Mouse (Mus musculus) hindbrain, embryonic 12.5 days (tissue): ENCODE measurements at regions not wholly inside any gene's neighbourhood (a gene's known extent, or its start where the extent isn't known, plus 50 kb on each side); places are given as distances from the start of the nearest gene placed in this dataset.

ENCODE experiments used
- ATAC-seq: fragments of 200-750 bp; cut with Nextera tagmentation; 2 replicates; pipeline ENCODE4 v1.8.0; 2017; ENCODE audit warnings: moderate TSS enrichment; ENCODE audit not compliant: low FRiP score
- H3K27ac ChIP-seq: fragments of 300-500 bp; sonication (generic); 2 replicates; pipeline ENCODE4 v1.5.1; 2016; ENCODE audit warnings: mild to moderate bottlenecking
- H3K27me3 ChIP-seq: fragments of 300-500 bp; sonication (generic); 2 replicates; pipeline ENCODE4 v1.6.1; 2016; ENCODE audit warnings: mild to moderate bottlenecking
- H3K36me3 ChIP-seq: fragments of 300-500 bp; sonication (generic); 2 replicates; pipeline ENCODE4 v1.6.1; 2016; ENCODE audit warnings: mild to moderate bottlenecking
- H3K4me1 ChIP-seq: fragments of 300-500 bp; sonication (generic); 2 replicates; pipeline ENCODE4 v1.6.1; 2016
- H3K4me2 ChIP-seq: fragments of 300-500 bp; sonication (generic); replicated peaks from 2 replicates; pipeline ENCODE4 v1.6.1; 2016; ENCODE audit warnings: mild to moderate bottlenecking
- H3K4me3 ChIP-seq: fragments of 300-500 bp; sonication (generic); 2 replicates; pipeline ENCODE4 v1.5.1; 2016; ENCODE audit warnings: mild to moderate bottlenecking
- H3K9ac ChIP-seq: fragments of 300-500 bp; sonication (generic); 2 replicates; pipeline ENCODE4 v1.6.1; 2016; ENCODE audit warnings: mild to moderate bottlenecking, moderate library complexity
- H3K9me3 ChIP-seq: fragments of 300-500 bp; sonication (generic); replicated peaks from 2 replicates; pipeline ENCODE4 v1.6.1; 2016; ENCODE audit warnings: mild to moderate bottlenecking
- WGBS: fragments of 180-500 bp; shearing (Covaris S2); methylation state at CpG from one replicate; pipeline ENCODE4 v1.1.7; 2016; 5-methylcytosine and 5-hydroxymethylcytosine counted together

DNA sequence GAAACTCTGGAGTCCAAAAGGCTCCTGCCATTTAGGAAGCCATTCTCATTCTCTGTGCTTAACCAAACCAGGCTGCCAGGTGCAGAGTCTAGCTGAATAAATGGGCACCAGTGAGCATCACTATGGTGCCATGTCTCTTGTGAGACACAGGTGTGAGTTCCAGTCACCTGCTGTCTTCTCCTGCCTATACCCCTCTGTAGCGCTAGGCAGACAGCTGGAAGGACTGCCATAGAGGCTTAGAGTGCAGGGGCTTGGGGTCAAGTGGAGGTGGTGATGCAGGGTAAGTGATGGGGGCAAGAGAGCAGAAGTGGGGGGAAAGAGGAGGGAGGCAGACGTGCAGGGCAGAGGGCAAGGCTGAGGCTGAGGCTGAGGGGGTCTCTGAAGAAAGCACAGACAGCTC lies 122.7 kb upstream of the Spdye4c start:
- H3K27ac ChIP-seq, result no peak overlapping the region
- H3K4me1 ChIP-seq, result 0 out of 2 replicates have a peak, but pooled peaks cover 4% of the 10 kb centered on the region
- no peak overlapping the region for H3K9ac ChIP-seq
- no peak overlapping the region for H3K4me2 ChIP-seq
- WGBS, result 66% methylated on average over 2 of the region's 2 CpGs
- H3K9me3 ChIP-seq, result no peaks in the 10 kb centered on the region
- no peaks in the 10 kb centered on the region for H3K27me3 ChIP-seq
- H3K36me3 ChIP-seq, result no peaks in the 10 kb centered on the region
- H3K4me3 ChIP-seq, result no peak overlapping the region
- ATAC-seq, result no peak

DNA sequence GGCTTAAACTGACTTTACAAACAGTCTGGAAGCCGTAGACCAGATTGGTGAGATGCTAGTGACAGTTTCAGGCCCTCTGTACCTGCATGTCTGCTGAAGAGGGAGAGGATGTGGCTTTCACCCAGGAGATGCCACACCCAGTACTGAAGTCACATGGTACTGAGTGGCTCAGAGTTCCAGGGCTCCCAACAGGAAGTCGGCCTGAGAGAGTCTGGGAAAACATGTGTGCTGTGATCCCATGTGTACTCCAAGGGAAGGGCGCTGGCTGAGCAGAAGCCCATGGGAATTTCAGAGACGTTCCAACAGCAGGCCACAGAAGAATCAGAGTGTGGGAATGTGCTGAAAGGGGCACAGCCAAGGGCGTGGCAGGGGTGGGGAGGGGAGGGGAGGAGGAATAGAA lies 120.7 kb upstream of the Spdye4c start:
- 0 out of 2 replicates have a peak, but pooled peaks cover 4% of the 10 kb centered on the region for H3K4me1 ChIP-seq
- no peak overlapping the region for H3K27ac ChIP-seq
- ATAC-seq, result no peak
- H3K9ac ChIP-seq, result no peak overlapping the region
- H3K4me3 ChIP-seq, result no peak overlapping the region
- 49% methylated on average over 5 of the region's 5 CpGs for WGBS
- no peaks in the 10 kb centered on the region for H3K36me3 ChIP-seq
- no peaks in the 10 kb centered on the region for H3K27me3 ChIP-seq
- no peak overlapping the region for H3K4me2 ChIP-seq
- H3K9me3 ChIP-seq, result no peaks in the 10 kb centered on the region

DNA sequence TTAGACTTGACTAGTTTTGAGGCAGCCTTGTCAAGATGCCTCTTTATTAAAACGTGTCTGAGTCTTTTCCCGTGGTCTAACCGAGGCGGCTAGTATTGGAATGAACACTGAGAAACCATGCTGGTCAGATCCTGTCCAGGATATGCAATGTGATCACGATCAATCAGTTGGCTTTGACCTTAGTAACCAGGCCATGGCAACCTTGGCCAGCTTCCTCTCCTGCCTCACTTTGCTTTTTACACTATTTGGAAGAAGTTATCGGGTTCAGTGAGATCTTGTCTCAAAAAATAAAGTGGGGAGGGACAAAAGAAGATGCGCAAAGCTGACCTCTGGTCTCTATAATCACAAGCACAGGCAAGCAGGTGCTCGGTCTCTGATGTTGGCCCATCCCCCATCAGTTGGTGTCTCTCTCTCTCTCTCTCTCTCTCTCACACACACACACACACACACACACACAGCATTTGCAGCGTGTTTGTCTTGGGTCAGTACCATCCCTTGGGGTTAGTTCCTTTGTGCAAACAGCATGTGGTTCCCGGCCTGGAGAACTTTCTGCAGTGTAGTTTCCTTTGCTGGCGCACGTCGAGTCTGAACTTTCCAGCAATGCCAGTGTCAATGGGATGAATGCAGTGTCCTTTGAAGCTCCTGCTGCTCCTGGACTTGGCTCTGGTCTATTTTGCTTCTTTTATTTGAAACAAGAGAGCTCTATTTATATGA lies 117.6 kb upstream of the Spdye4c start:
- no peak for ATAC-seq
- H3K9me3 ChIP-seq, result no peaks in the 10 kb centered on the region
- no peaks in the 10 kb centered on the region for H3K36me3 ChIP-seq
- H3K27me3 ChIP-seq, result no peaks in the 10 kb centered on the region
- H3K4me3 ChIP-seq, result no peak overlapping the region
- H3K4me2 ChIP-seq, result no peak overlapping the region
- 0 out of 2 replicates have a peak, but pooled peaks cover 4% of the 10 kb centered on the region for H3K4me1 ChIP-seq
- 68% methylated on average over 13 of the region's 13 CpGs for WGBS
- H3K9ac ChIP-seq, result no peak overlapping the region
- no peak overlapping the region for H3K27ac ChIP-seq

DNA sequence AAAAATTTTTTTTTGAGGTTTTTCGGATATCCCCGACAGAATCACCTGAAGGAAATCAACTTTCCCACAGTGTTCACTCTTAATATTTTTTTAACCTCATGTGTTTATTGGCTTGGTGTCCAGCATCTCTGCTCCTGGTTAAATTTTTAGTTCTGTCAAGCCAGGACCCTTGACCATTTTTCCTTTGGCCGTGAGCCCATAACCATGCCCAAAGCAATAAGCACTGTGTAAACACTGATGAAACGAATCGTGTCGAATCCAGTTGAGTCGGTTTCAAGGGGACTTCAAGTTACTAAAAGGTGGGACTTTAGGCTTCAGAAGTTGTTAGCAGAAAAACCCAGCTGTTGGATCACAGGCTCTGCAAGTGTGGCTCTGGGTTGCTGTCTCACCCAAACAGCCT lies 117.0 kb upstream of the Spdye4c start:
- Histone ChIP-seq H3K9ac (no peak overlapping the region), H3K4me2 (no peak overlapping the region), H3K36me3 (no peaks in the 10 kb centered on the region), H3K4me1 (0 out of 2 replicates have a peak, but pooled peaks cover 4% of the 10 kb centered on the region), H3K27ac (no peak overlapping the region), H3K9me3 (no peaks in the 10 kb centered on the region), H3K4me3 (no peak overlapping the region), H3K27me3 (no peaks in the 10 kb centered on the region)
- ATAC-seq, result no peak
- 84% methylated on average over 7 of the region's 7 CpGs for WGBS

DNA sequence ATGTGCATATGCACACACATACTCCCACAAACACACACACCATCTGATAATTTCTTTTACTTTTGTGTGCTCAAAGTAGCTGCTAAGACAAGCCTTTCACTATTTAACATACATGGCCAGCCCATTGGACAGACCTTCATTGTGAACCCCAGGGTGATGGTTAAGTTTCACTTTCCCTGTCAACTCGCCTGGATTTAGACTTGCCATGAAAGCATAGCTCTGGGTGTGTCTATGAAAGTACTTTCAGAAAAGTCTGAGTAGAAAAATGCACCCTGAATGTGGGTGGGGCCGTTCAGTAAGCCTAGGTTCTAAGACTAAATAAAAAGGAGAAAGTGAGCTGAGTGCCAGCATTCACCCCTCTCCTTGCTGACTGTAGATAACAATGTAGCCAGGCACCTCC lies 113.8 kb upstream of the Spdye4c start:
- 72% methylated on average over 2 of the region's 2 CpGs for WGBS
- no peaks in the 10 kb centered on the region for H3K4me1 ChIP-seq
- H3K36me3 ChIP-seq, result no peaks in the 10 kb centered on the region
- no peaks in the 10 kb centered on the region for H3K9me3 ChIP-seq
- H3K4me3 ChIP-seq, result no peak overlapping the region
- no peak overlapping the region for H3K27ac ChIP-seq
- no peaks in the 10 kb centered on the region for H3K27me3 ChIP-seq
- ATAC-seq, result no peak
- H3K4me2 ChIP-seq, result no peak overlapping the region
- H3K9ac ChIP-seq, result no peak overlapping the region

DNA sequence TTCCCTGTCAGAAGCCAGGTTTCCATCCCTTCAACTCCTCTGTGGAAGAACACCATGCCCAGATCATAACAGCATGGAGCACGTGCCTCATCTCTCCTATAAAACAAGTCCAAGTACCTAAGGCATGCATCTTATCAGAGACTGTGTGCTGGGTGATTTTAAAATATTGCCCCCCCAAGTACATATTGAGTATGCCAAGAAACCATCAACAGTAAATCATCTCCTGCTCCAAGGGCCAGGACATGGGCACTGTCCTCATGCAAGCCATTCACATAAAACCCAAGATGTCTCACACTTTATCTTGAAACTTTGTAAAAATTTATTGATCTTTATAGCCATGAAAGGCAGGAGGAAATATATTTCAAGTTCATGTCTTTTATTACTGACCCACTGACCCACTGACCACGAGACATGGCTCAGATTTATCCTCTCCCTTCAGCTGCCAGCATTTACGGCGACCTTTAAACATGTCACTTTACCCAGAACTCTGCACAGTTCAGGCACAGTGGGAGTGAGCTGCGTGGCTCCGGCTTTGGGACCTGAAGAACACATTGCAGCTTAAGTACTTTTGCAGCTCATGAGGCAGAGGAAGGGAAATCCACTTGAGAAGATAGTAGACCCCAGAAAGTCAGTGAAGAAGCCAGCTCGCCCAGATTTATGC lies 99.7 kb upstream of the Spdye4c start:
- no peak overlapping the region for H3K4me2 ChIP-seq
- no peaks in the 10 kb centered on the region for H3K36me3 ChIP-seq
- no peaks in the 10 kb centered on the region for H3K4me1 ChIP-seq
- WGBS, result 85% methylated on average over 7 of the region's 7 CpGs
- no peaks in the 10 kb centered on the region for H3K27me3 ChIP-seq
- ATAC-seq, result no peak
- H3K9ac ChIP-seq, result no peak overlapping the region
- no peaks in the 10 kb centered on the region for H3K9me3 ChIP-seq
- H3K4me3 ChIP-seq, result no peak overlapping the region
- no peak overlapping the region for H3K27ac ChIP-seq

DNA sequence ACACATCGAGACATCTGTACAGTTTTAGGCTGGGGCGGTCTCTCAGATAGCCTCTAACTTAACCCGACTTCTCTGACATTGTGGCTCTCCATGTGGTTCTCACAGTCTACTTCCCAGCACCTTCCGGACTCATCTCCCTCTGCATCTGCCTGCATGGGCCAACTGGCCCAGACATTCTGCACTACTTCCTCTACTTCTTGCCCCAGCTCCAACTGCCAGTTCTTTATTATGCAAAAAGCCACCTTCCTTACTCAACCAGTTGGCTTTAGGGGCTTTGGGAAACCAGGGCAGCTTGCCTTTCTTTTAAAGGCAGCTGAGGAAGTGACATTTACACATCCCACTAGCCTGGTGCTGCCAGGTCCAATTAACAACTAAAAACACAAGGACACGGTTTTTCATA lies 97.1 kb upstream of the Spdye4c start:
- H3K27me3 ChIP-seq, result no peaks in the 10 kb centered on the region
- 83% methylated on average over 5 of the region's 5 CpGs for WGBS
- 0 out of 2 replicates have a peak, but pooled peaks cover 3% of the 10 kb centered on the region for H3K4me1 ChIP-seq
- H3K27ac ChIP-seq, result no peak overlapping the region
- no peaks in the 10 kb centered on the region for H3K9me3 ChIP-seq
- no peak for ATAC-seq
- no peak overlapping the region for H3K9ac ChIP-seq
- H3K4me2 ChIP-seq, result no peak overlapping the region
- no peak overlapping the region for H3K4me3 ChIP-seq
- no peaks in the 10 kb centered on the region for H3K36me3 ChIP-seq

DNA sequence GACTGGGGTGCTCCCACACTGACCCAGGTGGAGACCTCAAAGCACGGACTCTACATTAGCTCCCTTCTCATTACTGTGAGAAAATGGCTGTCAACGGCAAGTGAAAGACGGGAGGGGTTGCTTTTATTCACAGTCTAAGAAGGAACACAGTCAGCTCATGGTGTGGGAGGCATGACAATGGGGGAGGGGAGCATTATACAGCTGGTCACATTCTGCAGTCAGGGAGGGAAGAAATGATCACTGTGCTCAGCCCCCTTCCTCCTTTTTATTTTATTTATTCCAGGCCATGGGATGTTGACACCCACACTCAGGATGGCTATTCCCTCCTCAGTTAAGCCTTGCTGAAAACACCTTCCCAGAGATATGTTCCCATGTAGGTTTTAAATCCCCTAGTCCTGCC lies 93.1 kb upstream of the Spdye4c start:
- Histone ChIP-seq H3K27ac (no peak overlapping the region), H3K9me3 (no peaks in the 10 kb centered on the region), H3K9ac (no peak overlapping the region), H3K4me2 (no peak overlapping the region), H3K27me3 (no peaks in the 10 kb centered on the region), H3K4me1 (0 out of 2 replicates have a peak, but pooled peaks cover 3% of the 10 kb centered on the region), H3K36me3 (no peaks in the 10 kb centered on the region), H3K4me3 (no peak overlapping the region)
- ATAC-seq, result no peak
- WGBS, result 35% methylated on average over 3 of the region's 3 CpGs

DNA sequence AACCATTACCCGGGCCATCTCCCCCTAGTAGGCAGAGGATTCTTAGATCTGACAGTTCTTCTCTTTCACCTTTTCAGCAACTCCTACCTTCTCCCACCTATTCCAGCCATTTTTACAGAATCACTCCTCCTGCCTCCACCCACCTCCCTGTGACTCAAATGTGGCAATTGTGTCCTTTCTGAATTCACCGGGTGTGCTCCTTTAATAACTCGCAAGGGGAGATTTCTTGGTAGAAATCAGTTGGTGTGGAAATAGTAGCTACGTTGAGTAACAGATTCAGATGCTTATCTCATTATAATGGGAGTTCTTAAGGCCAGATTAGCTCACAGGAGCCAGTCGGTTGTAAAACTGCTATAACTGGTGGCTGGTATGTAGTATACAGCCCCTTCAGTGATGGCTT lies 92.4 kb upstream of the Spdye4c start:
- WGBS, result 89% methylated on average over 5 of the region's 5 CpGs
- no peaks in the 10 kb centered on the region for H3K9me3 ChIP-seq

DNA sequence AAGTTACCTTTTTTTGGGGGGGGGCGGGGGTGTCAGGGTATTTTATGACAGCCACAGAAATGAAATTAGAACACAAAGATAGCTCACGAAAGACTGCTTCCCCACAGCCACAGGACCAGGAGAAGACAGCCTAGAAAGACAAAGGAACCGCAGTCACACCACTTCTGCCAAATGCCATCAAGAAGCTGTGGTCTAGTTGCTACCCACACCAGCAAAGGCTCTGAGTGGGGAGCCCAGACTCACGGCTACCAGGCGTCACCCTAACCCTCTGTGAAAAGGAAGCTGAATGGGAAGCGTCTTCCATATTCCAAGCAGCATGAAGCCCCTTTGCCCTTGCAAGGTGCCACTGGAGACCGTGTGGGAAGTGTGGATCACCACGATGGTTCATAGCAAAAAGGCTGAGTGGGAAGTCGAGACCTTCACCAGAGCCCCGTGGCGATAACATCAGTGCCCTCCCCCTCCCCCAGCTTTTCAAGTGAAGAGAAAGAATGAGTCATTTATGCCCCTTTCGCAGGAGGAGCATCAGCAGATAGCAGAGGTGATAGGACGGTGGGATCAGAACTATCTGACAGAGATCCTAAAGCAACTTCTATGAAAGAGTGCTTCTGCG lies 91.3 kb upstream of the Spdye4c start:
- Histone ChIP-seq H3K4me3 (no peak overlapping the region), H3K27ac (no peak overlapping the region), H3K4me2 (no peak overlapping the region), H3K9me3 (no peaks in the 10 kb centered on the region), H3K9ac (no peak overlapping the region), H3K4me1 (0 out of 2 replicates have a peak, but pooled peaks cover 3% of the 10 kb centered on the region), H3K27me3 (no peaks in the 10 kb centered on the region), H3K36me3 (no peaks in the 10 kb centered on the region)
- 88% methylated on average over 14 of the region's 14 CpGs for WGBS
- no peak for ATAC-seq

More for the DNA sequence above, 92.4 kb upstream of the Spdye4c start:
- no peak overlapping the region for H3K4me2 ChIP-seq
- no peak overlapping the region for H3K27ac ChIP-seq
- no peak for ATAC-seq
- H3K4me1 ChIP-seq, result 0 out of 2 replicates have a peak, but pooled peaks cover 3% of the 10 kb centered on the region
- no peak overlapping the region for H3K4me3 ChIP-seq
- H3K27me3 ChIP-seq, result no peaks in the 10 kb centered on the region
- H3K36me3 ChIP-seq, result no peaks in the 10 kb centered on the region
- H3K9ac ChIP-seq, result no peak overlapping the region

DNA sequence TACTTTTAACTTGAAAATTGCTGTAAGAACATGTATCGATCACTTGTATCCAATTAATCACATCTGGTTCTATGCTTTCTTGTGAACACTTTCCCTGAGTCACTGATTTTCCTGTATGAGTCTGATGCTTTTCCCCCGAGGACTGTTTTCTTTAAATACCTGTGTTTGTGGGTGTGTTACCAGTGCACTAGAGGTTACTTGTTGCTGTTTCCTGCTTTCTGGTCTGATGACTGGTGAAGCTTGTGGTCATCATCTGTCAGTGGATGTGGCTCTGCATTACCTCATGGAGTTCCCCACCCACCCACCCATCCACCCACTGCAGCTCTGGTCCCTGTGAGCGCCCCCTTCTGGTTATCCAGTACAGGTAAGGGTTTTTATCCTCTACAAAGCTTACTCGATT lies 88.3 kb upstream of the Spdye4c start:
- 0 out of 2 replicates have a peak, but pooled peaks cover 2% of the 10 kb centered on the region for H3K4me1 ChIP-seq
- H3K4me2 ChIP-seq, result no peak overlapping the region
- H3K9ac ChIP-seq, result no peak overlapping the region
- ATAC-seq, result no peak
- H3K27me3 ChIP-seq, result no peaks in the 10 kb centered on the region
- H3K9me3 ChIP-seq, result no peaks in the 10 kb centered on the region
- 82% methylated on average over 4 of the region's 4 CpGs for WGBS
- H3K27ac ChIP-seq, result no peak overlapping the region
- no peak overlapping the region for H3K4me3 ChIP-seq
- no peaks in the 10 kb centered on the region for H3K36me3 ChIP-seq

DNA sequence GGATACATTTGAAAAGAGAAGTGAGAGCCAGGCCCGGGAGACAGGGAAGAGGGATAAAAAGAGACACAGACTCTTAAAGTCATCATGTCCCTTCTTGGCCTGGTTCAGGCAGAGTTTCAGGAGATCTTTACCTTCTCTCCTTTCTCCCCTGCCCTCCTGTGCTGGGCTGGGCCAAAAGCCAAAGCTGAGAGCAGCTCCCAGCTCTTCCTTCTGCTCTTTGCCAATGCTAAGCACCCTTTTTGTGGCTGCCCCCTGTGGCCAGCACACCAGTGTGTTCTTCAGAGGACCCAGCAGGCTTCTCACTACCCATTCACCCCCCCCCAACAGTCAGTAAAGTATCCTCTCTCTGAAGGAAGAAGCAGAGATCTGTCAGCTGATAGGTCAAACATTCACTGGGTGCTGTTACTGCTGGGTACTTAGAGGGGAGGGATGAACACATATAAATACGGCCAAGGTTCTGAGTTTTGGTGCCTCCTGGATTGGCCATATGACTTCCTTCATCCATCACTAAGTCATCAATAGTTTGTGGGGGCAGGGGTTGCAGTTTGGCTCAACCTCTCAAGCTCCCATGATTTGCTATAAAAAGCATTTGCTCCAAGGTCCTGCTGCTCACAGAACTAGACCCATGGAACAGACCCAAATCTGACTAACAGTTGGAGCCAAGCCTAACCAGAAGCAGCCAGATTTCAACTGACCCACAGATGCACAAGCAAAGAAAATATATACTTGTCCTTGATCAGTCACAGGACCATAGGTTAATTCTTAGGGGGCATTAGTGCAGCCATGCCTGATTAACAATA lies 87.7 kb upstream of the Spdye4c start:
- Histone ChIP-seq H3K4me1 (no peaks in the 10 kb centered on the region), H3K36me3 (no peaks in the 10 kb centered on the region), H3K9ac (no peak overlapping the region), H3K27me3 (no peaks in the 10 kb centered on the region), H3K4me2 (no peak overlapping the region), H3K27ac (no peak overlapping the region), H3K4me3 (no peak overlapping the region), H3K9me3 (no peaks in the 10 kb centered on the region)
- no peak for ATAC-seq
- WGBS, result 81% methylated on average over 2 of the region's 2 CpGs
